Mouse (Mus musculus): ENCODE data around the gene Slc37a4.

DNA sequence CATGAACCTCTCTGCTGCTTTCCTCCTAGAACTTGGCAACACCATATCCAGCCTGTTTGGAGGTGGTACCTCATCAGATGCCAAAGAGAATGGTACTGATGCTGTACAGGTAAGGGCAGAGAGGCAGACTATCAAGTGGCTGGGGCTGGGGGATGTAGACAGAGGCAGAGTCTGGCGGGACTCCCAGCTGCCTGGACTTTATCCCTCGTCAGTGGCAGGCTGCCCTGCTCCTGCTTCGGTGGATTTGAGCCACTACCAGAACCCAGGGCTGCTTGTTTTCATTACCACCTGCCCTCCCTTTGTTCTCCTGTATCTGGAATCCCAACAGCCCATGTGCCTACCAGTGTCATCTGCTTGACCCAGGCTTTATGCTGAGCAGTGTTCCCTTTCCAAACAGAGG, 9.4 kb upstream of the Slc37a4 start:
- no peak for TF ChIP-seq CTCF (IDR thresholded peaks at IDR 0.05; ENCODE audit: low read depth)
- TF ChIP-seq EP300 (IDR thresholded peaks at IDR 0.05; ENCODE audit: low read depth) = no peak

Data from heart, postnatal 0 days (tissue).